Mouse (Mus musculus) kidney, postnatal 0 days (tissue): Measurements from ENCODE around the gene Cd200r3. TPM values are rescaled to one million over a fixed set of nuclear protein-coding genes. Genes with fewer than 3 reads are reported as not detected.

Experiments
- ATAC-seq: fragments of 200-750 bp; cut with Nextera tagmentation; replicated peaks from 2 replicates; pipeline ENCODE4 v1.8.0; 2017; ENCODE audit warnings: low read depth, moderate number of reproducible peaks, moderate TSS enrichment, moderate library complexity; ENCODE audit not compliant: low FRiP score
- DNase-seq: peaks from one replicate; pipeline ENCODE4 v3.0.0-alpha.2; 2016; ENCODE audit warnings: low spot score
- H3K27ac ChIP-seq: fragments of 300-500 bp; sonication (generic); 2 replicates; pipeline ENCODE4 v1.5.1; 2014; ENCODE audit warnings: mild to moderate bottlenecking
- H3K27me3 ChIP-seq: fragments of 300-500 bp; sonication (generic); 2 replicates; pipeline ENCODE4 v1.6.1; 2014; ENCODE audit warnings: low read length, mixed read lengths; ENCODE audit not compliant: insufficient read depth
- H3K36me3 ChIP-seq: fragments of 300-500 bp; sonication (generic); 2 replicates; pipeline ENCODE4 v1.6.1; 2014; ENCODE audit warnings: low read length, mixed read lengths; ENCODE audit not compliant: insufficient read depth
- H3K4me1 ChIP-seq: fragments of 300-500 bp; sonication (generic); replicated peaks from 2 replicates; pipeline ENCODE4 v1.6.1; 2014; ENCODE audit warnings: antibody characterized with exemption, low read length, mixed read lengths; ENCODE audit not compliant: insufficient read depth
- H3K4me2 ChIP-seq: fragments of 300-500 bp; sonication (generic); 2 replicates; pipeline ENCODE4 v1.6.1; 2014; ENCODE audit warnings: mild to moderate bottlenecking, low read length, moderate library complexity, mixed read lengths
- H3K4me3 ChIP-seq: fragments of 300-500 bp; sonication (generic); replicated peaks from 2 replicates; pipeline ENCODE4 v1.5.1; 2014; ENCODE audit warnings: low read depth, low read length
- H3K9ac ChIP-seq: fragments of 300-500 bp; sonication (generic); 2 replicates; pipeline ENCODE4 v1.6.1; 2014; ENCODE audit warnings: low read depth, low read length
- H3K9me3 ChIP-seq: fragments of 300-500 bp; sonication (generic); replicated peaks from 2 replicates; pipeline ENCODE4 v1.6.1; 2016; ENCODE audit warnings: low read length, inconsistent platforms, mixed read lengths
- CTCF ChIP-seq: IDR thresholded peaks from 2 replicates; pipeline ENCODE4 v1.5.1; 2016; ENCODE audit warnings: antibody characterized with exemption, low read depth, mild to moderate bottlenecking, moderate library complexity
- WGBS: fragments of 180-500 bp; shearing (Covaris S2); extraction: QIAGEN DNeasy Blood & Tissue Kit; methylation state at CpG from one replicate; pipeline ENCODE4 v1.1.7; 2014; 5-methylcytosine and 5-hydroxymethylcytosine counted together
- polyA plus RNA-seq: library from polyadenylated mRNA; unstranded; fragments of >200 nt; fragmentation: Nextera tagmentation; extraction: Ambion mirVana; gene quantifications from 2 replicates; pipeline ENCODE4 v1.2.1, GENCODE M21; 2015

Cd200r3 gene
- polyA plus RNA-seq, 1 experiment from 2014 or later = 0.83 TPM

GRCm38 (mm10) chr16:44976892-44977633, 33.6 kb downstream of the Cd200r3 start:
- H3K9ac ChIP-seq = no peak overlapping the region
- H3K27me3 ChIP-seq = no peaks in the 10 kb centered on the region
- no peak for DNase-seq
- H3K27ac ChIP-seq = no peak overlapping the region
- no peak for ATAC-seq
- H3K9me3 ChIP-seq = no peaks in the 10 kb centered on the region
- no peak overlapping the region for H3K4me2 ChIP-seq
- TF ChIP-seq CTCF = no peak
- H3K4me1 ChIP-seq = no peaks in the 10 kb centered on the region
- WGBS = 29% methylated on average over 6 of the region's 6 CpGs
- no peak overlapping the region for H3K4me3 ChIP-seq
- H3K36me3 ChIP-seq = no peaks in the 10 kb centered on the region

- no peak for DNase-seq
- no peak overlapping the region for H3K27ac ChIP-seq
- H3K4me2 ChIP-seq = no peak overlapping the region
- no peaks in the 10 kb centered on the region for H3K27me3 ChIP-seq
- no peaks in the 10 kb centered on the region for H3K4me1 ChIP-seq
- no peak for ATAC-seq
- 73% methylated on average over 2 of the region's 2 CpGs for WGBS
- no peak overlapping the region for H3K9ac ChIP-seq
- H3K9me3 ChIP-seq = no peaks in the 10 kb centered on the region
- no peaks in the 10 kb centered on the region for H3K36me3 ChIP-seq
- H3K4me3 ChIP-seq = no peak overlapping the region
- no peak for TF ChIP-seq CTCF
Measured at GRCm38 (mm10) chr16:44978193-44978592, 34.7 kb downstream of the Cd200r3 start.

GRCm38 (mm10) chr16:44979355-44979896, 35.9 kb downstream of the Cd200r3 start:
- Histone ChIP-seq H3K27me3 (no peaks in the 10 kb centered on the region), H3K4me1 (no peaks in the 10 kb centered on the region), H3K4me2 (no peak overlapping the region), H3K9ac (no peak overlapping the region), H3K9me3 (no peaks in the 10 kb centered on the region), H3K4me3 (no peak overlapping the region), H3K36me3 (no peaks in the 10 kb centered on the region), H3K27ac (no peak overlapping the region)
- WGBS = 86% methylated on average over 3 of the region's 3 CpGs
- no peak for TF ChIP-seq CTCF
- ATAC-seq = no peak
- DNase-seq = no peak

GRCm38 (mm10) chr16:44982972-44983371, 39.5 kb downstream of the Cd200r3 start:
- Histone ChIP-seq H3K9me3 (no peaks in the 10 kb centered on the region), H3K4me2 (no peak overlapping the region), H3K27ac (no peak overlapping the region), H3K36me3 (no peaks in the 10 kb centered on the region), H3K27me3 (no peaks in the 10 kb centered on the region), H3K9ac (no peak overlapping the region), H3K4me1 (no peaks in the 10 kb centered on the region), H3K4me3 (no peak overlapping the region)
- no peak for TF ChIP-seq CTCF
- WGBS = 82% methylated on average over 2 of the region's 2 CpGs
- no peak for ATAC-seq
- no peak for DNase-seq

GRCm38 (mm10) chr16:44983379-44984060, 40.0 kb downstream of the Cd200r3 start:
- ATAC-seq (no peak), DNase-seq (peak; percentile 78)
- TF ChIP-seq CTCF = no peak
- Histone ChIP-seq H3K4me1 (no peaks in the 10 kb centered on the region), H3K27ac (no peak overlapping the region), H3K27me3 (no peaks in the 10 kb centered on the region), H3K36me3 (no peaks in the 10 kb centered on the region), H3K4me3 (no peak overlapping the region), H3K9me3 (no peaks in the 10 kb centered on the region), H3K9ac (no peak overlapping the region), H3K4me2 (no peak overlapping the region)
- 63% methylated on average over 3 of the region's 3 CpGs for WGBS

- ATAC-seq (no peak), DNase-seq (peak; percentile 42)
- Histone ChIP-seq H3K27ac (no peak overlapping the region), H3K36me3 (no peaks in the 10 kb centered on the region), H3K9ac (no peak overlapping the region), H3K4me3 (no peak overlapping the region), H3K27me3 (no peaks in the 10 kb centered on the region), H3K9me3 (no peaks in the 10 kb centered on the region), H3K4me1 (no peaks in the 10 kb centered on the region), H3K4me2 (no peak overlapping the region)
- no peak for TF ChIP-seq CTCF
Measured at GRCm38 (mm10) chr16:44984111-44984510, 40.6 kb downstream of the Cd200r3 start.
